Mouse (Mus musculus) bone marrow macrophage, adult 2 months (primary cell): ENCODE data around the gene Tasp1.

Experiments used
- CTCF ChIP-seq: IDR thresholded peaks from 2 replicates; pipeline ENCODE4 v1.5.1; 2012; ENCODE audit warnings: low read depth, mild to moderate bottlenecking, low read length, moderate library complexity
- POLR2A ChIP-seq: IDR thresholded peaks from 2 replicates; pipeline ENCODE4 v1.6.1; 2012; ENCODE audit warnings: mild to moderate bottlenecking, low read depth, low read length, borderline replicate concordance

- no peak for TF ChIP-seq CTCF
- TF ChIP-seq POLR2A, result no peak
Measured at GRCm38 (mm10) chr2:139817275-139817674, 249.3 kb downstream of the Tasp1 start.
